Mouse (Mus musculus): ENCODE data around the gene Ntn5. TPM values are rescaled to one million over a fixed set of nuclear protein-coding genes. Genes with fewer than 3 reads are reported as not detected.

Gene Ntn5
- polyA plus RNA-seq, 1 experiment from 2014 or later, result 0.29 TPM

- Histone ChIP-seq H3K9me3 (ENCODE audit: low read length) (no peaks in the 10 kb centered on the region), H3K9ac (replicated peaks; ENCODE audit: low read length) (no peak overlapping the region), H3K27me3 (ENCODE audit: insufficient read depth, low read length) (no peaks in the 10 kb centered on the region), H3K4me3 (ENCODE audit: low read length) (no peak overlapping the region), H3K4me2 (replicated peaks; ENCODE audit: low read depth, low read length) (no peak overlapping the region), H3K4me1 (ENCODE audit: insufficient read depth, low read length) (peaks cover 12% of the 10 kb centered on the region), H3K36me3 (ENCODE audit: insufficient read depth, low read length) (peaks cover 77% of the 10 kb centered on the region), H3K27ac (ENCODE audit: low read length) (no peak overlapping the region)
- WGBS, result 46% methylated on average over 13 of the region's 13 CpGs
- ATAC-seq (ENCODE audit: low FRiP score, low TSS enrichment), result no peak
Observed at GRCm38 (mm10) chr7:45722348-45722713, 38.5 kb downstream of the Ntn5 start.

- no peak overlapping the region for H3K27ac ChIP-seq (ENCODE audit: low read length)
- H3K9ac ChIP-seq (replicated peaks; ENCODE audit: low read length), result no peak overlapping the region
- no peaks in the 10 kb centered on the region for H3K9me3 ChIP-seq (ENCODE audit: low read length)
- peaks cover 12% of the 10 kb centered on the region for H3K4me1 ChIP-seq (ENCODE audit: insufficient read depth, low read length)
- H3K36me3 ChIP-seq (ENCODE audit: insufficient read depth, low read length), result peaks cover 77% of the 10 kb centered on the region
- H3K4me2 ChIP-seq (replicated peaks; ENCODE audit: low read depth, low read length), result no peak overlapping the region
- H3K27me3 ChIP-seq (ENCODE audit: insufficient read depth, low read length), result no peaks in the 10 kb centered on the region
- H3K4me3 ChIP-seq (ENCODE audit: low read length), result no peak overlapping the region
- no peak for ATAC-seq (ENCODE audit: low FRiP score, low TSS enrichment)
- WGBS, result 89% methylated on average over 4 of the region's 4 CpGs
Observed at GRCm38 (mm10) chr7:45723301-45723700, 39.5 kb downstream of the Ntn5 start.

- no peak overlapping the region for H3K27ac ChIP-seq (ENCODE audit: low read length)
- H3K4me1 ChIP-seq (ENCODE audit: insufficient read depth, low read length), result peaks cover 12% of the 10 kb centered on the region
- H3K36me3 ChIP-seq (ENCODE audit: insufficient read depth, low read length), result peaks cover 78% of the 10 kb centered on the region
- H3K27me3 ChIP-seq (ENCODE audit: insufficient read depth, low read length), result no peaks in the 10 kb centered on the region
- H3K9ac ChIP-seq (replicated peaks; ENCODE audit: low read length), result no peak overlapping the region
- no peaks in the 10 kb centered on the region for H3K9me3 ChIP-seq (ENCODE audit: low read length)
- whole genome bisulfite sequencing, result 90% methylated on average over 14 of the region's 14 CpGs
- H3K4me3 ChIP-seq (ENCODE audit: low read length), result no peak overlapping the region
- no peak for ATAC-seq (ENCODE audit: low FRiP score, low TSS enrichment)
- H3K4me2 ChIP-seq (replicated peaks; ENCODE audit: low read depth, low read length), result no peak overlapping the region
Observed at GRCm38 (mm10) chr7:45723781-45724180, 40.0 kb downstream of the Ntn5 start.

- ATAC-seq (ENCODE audit: low FRiP score, low TSS enrichment), result no peak
- H3K4me3 ChIP-seq (ENCODE audit: low read length), result no peak overlapping the region
- no peak overlapping the region for H3K27ac ChIP-seq (ENCODE audit: low read length)
- H3K9me3 ChIP-seq (ENCODE audit: low read length), result no peaks in the 10 kb centered on the region
- peaks cover 70% of the 10 kb centered on the region for H3K36me3 ChIP-seq (ENCODE audit: insufficient read depth, low read length)
- H3K9ac ChIP-seq (replicated peaks; ENCODE audit: low read length), result no peak overlapping the region
- no peaks in the 10 kb centered on the region for H3K27me3 ChIP-seq (ENCODE audit: insufficient read depth, low read length)
- peaks cover under 1% of the 10 kb centered on the region; the same call in 1 of the 2 replicates for H3K4me1 ChIP-seq (ENCODE audit: insufficient read depth, low read length)
- 96% methylated on average over 9 of the region's 9 CpGs for WGBS
- no peak overlapping the region for H3K4me2 ChIP-seq (replicated peaks; ENCODE audit: low read depth, low read length)
Observed at GRCm38 (mm10) chr7:45725151-45725550, 41.3 kb downstream of the Ntn5 start.

DNA sequence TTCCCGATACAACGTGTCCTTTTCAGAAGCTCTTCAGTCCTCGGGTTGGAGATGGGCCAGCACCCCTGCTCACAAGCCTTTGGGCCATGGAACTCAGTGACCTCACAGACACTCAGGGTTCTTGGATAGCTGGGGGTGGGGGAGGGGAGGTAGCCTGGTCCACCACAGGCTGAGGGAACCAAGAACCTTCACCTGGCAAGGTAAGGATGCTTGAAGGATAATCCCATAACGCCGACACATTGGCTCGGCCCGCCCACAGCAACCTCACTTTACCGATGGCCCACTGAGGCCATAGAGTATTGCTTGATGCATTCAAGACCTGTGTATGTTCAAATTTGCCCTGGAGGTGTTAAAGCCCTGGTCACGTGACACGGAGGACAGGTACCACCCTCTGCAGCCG, 41.9 kb downstream of the Ntn5 start, which contains the start of gene Spaca4:
Spaca4 (minus strand) TSS at position 101 of the 400 bp plus-strand sequence.
- H3K4me1 ChIP-seq (ENCODE audit: insufficient read depth, low read length), result peaks cover 6% of the 10 kb centered on the region
- ATAC-seq (ENCODE audit: low FRiP score, low TSS enrichment), result no peak
- no peak within 1 kb of the TSS for H3K4me2 ChIP-seq (replicated peaks; ENCODE audit: low read depth, low read length)
- no peaks in the 10 kb centered on the region for H3K9me3 ChIP-seq (ENCODE audit: low read length)
- no peak within 1 kb of the TSS for H3K9ac ChIP-seq (replicated peaks; ENCODE audit: low read length)
- H3K4me3 ChIP-seq (ENCODE audit: low read length), result no peak within 1 kb of the TSS
- H3K36me3 ChIP-seq (ENCODE audit: insufficient read depth, low read length), result peaks cover 64% of the 10 kb centered on the region
- WGBS, result 90% methylated on average over 11 of the region's 11 CpGs
- H3K27ac ChIP-seq (ENCODE audit: low read length), result no peak within 1 kb of the TSS
- no peaks in the 10 kb centered on the region for H3K27me3 ChIP-seq (ENCODE audit: insufficient read depth, low read length)

DNA sequence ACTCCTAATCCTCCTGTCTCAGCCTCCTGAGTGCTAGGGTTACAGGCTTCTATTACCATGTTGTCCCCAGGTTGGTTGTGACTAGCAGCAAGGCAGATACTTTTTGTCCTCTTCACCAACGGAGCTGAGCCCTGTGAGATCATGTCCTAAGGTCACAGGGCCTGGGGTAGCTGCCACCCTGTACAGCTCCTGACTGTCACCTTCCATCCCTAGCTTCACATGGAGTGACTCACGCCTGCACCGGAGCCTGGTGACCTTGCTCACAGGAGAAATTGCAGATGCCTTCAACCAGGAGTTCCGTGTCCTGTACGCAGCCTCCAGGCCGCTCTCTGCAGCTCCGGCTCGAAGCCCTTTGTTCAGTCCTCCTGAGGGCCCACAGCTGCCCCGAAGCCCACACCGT, 42.6 kb downstream of the Ntn5 start:
- no peak overlapping the region for H3K27ac ChIP-seq (ENCODE audit: low read length)
- H3K9me3 ChIP-seq (ENCODE audit: low read length), result no peaks in the 10 kb centered on the region
- no peak overlapping the region for H3K9ac ChIP-seq (replicated peaks; ENCODE audit: low read length)
- H3K4me1 ChIP-seq (ENCODE audit: insufficient read depth, low read length), result peaks cover 12% of the 10 kb centered on the region
- H3K4me3 ChIP-seq (ENCODE audit: low read length), result no peak overlapping the region
- peaks cover 57% of the 10 kb centered on the region for H3K36me3 ChIP-seq (ENCODE audit: insufficient read depth, low read length)
- no peak overlapping the region for H3K4me2 ChIP-seq (replicated peaks; ENCODE audit: low read depth, low read length)
- H3K27me3 ChIP-seq (ENCODE audit: insufficient read depth, low read length), result no peaks in the 10 kb centered on the region
- ATAC-seq (ENCODE audit: low FRiP score, low TSS enrichment), result no peak
- 87% methylated on average over 10 of the region's 10 CpGs for WGBS

DNA sequence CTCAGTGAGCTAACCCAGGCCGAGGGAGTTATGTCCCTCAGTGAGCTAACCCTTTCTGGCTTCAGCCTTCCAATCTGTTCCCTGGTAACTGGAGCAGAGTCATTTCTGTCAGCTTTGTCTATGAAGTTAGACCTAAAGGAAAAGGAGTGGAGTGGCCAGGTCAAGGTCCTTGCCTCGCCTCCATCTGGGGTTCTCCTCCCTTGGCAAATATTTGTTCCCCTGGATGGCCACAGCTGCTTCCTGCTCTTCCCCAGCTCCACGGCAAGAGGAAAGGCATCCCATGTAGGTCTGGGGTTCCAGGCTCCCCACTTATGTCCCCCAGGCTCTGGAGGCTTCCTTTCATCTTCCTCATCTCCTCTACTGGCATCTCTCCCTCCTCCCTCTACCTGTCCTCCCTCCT, 43.8 kb downstream of the Ntn5 start:
- Histone ChIP-seq H3K4me1 (ENCODE audit: insufficient read depth, low read length) (peaks cover 12% of the 10 kb centered on the region), H3K27me3 (ENCODE audit: insufficient read depth, low read length) (no peaks in the 10 kb centered on the region), H3K9ac (replicated peaks; ENCODE audit: low read length) (no peak overlapping the region), H3K36me3 (ENCODE audit: insufficient read depth, low read length) (peaks cover 47% of the 10 kb centered on the region), H3K9me3 (ENCODE audit: low read length) (no peaks in the 10 kb centered on the region), H3K4me3 (ENCODE audit: low read length) (no peak overlapping the region), H3K27ac (ENCODE audit: low read length) (no peak overlapping the region), H3K4me2 (replicated peaks; ENCODE audit: low read depth, low read length) (no peak overlapping the region)
- 67% methylated on average over 3 of the region's 3 CpGs for WGBS
- no peak for ATAC-seq (ENCODE audit: low FRiP score, low TSS enrichment)

GRCm38 (mm10) chr7:45730727-45731431, 47.1 kb downstream of the Ntn5 start:
- peak overlapping the region; percentile 47; the same call in 1 of the 2 replicates for H3K27ac ChIP-seq (ENCODE audit: low read length)
- peak; percentile 33 for ATAC-seq (ENCODE audit: low FRiP score, low TSS enrichment)
- WGBS, result 15% methylated on average over 16 of the region's 16 CpGs

GRCm38 (mm10) chr7:45733477-45733876, 49.7 kb downstream of the Ntn5 start:
- 71% methylated on average over 5 of the region's 5 CpGs for WGBS
- H3K4me3 ChIP-seq (ENCODE audit: low read length), result no peak overlapping the region
- 0 out of 2 replicates have a peak, but pooled peaks cover 4% of the 10 kb centered on the region for H3K36me3 ChIP-seq (ENCODE audit: insufficient read depth, low read length)
- no peak overlapping the region for H3K27ac ChIP-seq (ENCODE audit: low read length)
- no peaks in the 10 kb centered on the region for H3K27me3 ChIP-seq (ENCODE audit: insufficient read depth, low read length)
- H3K4me1 ChIP-seq (ENCODE audit: insufficient read depth, low read length), result peaks cover 12% of the 10 kb centered on the region
- no peak overlapping the region for H3K9ac ChIP-seq (replicated peaks; ENCODE audit: low read length)
- ATAC-seq (ENCODE audit: low FRiP score, low TSS enrichment), result no peak
- no peaks in the 10 kb centered on the region for H3K9me3 ChIP-seq (ENCODE audit: low read length)
- no peak overlapping the region for H3K4me2 ChIP-seq (replicated peaks; ENCODE audit: low read depth, low read length)

More at GRCm38 (mm10) chr7:45730727-45731431, 47.1 kb downstream of the Ntn5 start:
- H3K36me3 ChIP-seq (ENCODE audit: insufficient read depth, low read length), result peaks cover 17% of the 10 kb centered on the region
- no peak overlapping the region for H3K4me2 ChIP-seq (replicated peaks; ENCODE audit: low read depth, low read length)
- H3K4me3 ChIP-seq (ENCODE audit: low read length), result no peak overlapping the region
- no peak overlapping the region for H3K9ac ChIP-seq (replicated peaks; ENCODE audit: low read length)
- peaks cover 12% of the 10 kb centered on the region for H3K4me1 ChIP-seq (ENCODE audit: insufficient read depth, low read length)
- H3K27me3 ChIP-seq (ENCODE audit: insufficient read depth, low read length), result no peaks in the 10 kb centered on the region
- no peaks in the 10 kb centered on the region for H3K9me3 ChIP-seq (ENCODE audit: low read length)

- Histone ChIP-seq H3K4me2 (replicated peaks; ENCODE audit: low read depth, low read length) (no peak overlapping the region), H3K4me3 (ENCODE audit: low read length) (no peak overlapping the region), H3K4me1 (ENCODE audit: insufficient read depth, low read length) (0 out of 2 replicates have a peak, but pooled peaks cover 8% of the 10 kb centered on the region), H3K9ac (replicated peaks; ENCODE audit: low read length) (no peak overlapping the region), H3K36me3 (ENCODE audit: insufficient read depth, low read length) (no peaks in the 10 kb centered on the region), H3K27me3 (ENCODE audit: insufficient read depth, low read length) (no peaks in the 10 kb centered on the region), H3K9me3 (ENCODE audit: low read length) (no peaks in the 10 kb centered on the region), H3K27ac (ENCODE audit: low read length) (no peak overlapping the region)
- ATAC-seq (ENCODE audit: low FRiP score, low TSS enrichment), result peak; percentile 86
- WGBS, result 9% methylated on average over 9 of the region's 9 CpGs
Observed at GRCm38 (mm10) chr7:45739162-45739763, 55.4 kb downstream of the Ntn5 start.

Measured in kidney, embryonic 16.5 days (tissue).